ENCODE assay signal across 17 mouse cellular contexts in genomic region chr1:170031656-170032055, GRCm38 (mm10).
"Had no signal": no experiment of that assay in that cellular context is flagged by ENCODE, and none has a peak within 500 bp of the region (broad histone marks: within the 10 kb centered on the region; RNA-seq: fewer than 3 reads in every experiment).

No protein-coding gene starts in this region.

- ATAC-seq: hindbrain, embryonic 16.5 days; intestine, postnatal 0 days; lung, postnatal 0 days; midbrain, embryonic 15.5 days had no signal

- H3K9ac ChIP-seq: liver, embryonic 13.5 days; lung, embryonic 14.5 days; midbrain, embryonic 12.5 days; midbrain, embryonic 15.5 days; neural tube, embryonic 12.5 days; neural tube, embryonic 15.5 days; stomach, embryonic 15.5 days had no signal

- H3K36me3 ChIP-seq: liver, embryonic 13.5 days; midbrain, embryonic 12.5 days; midbrain, embryonic 15.5 days; neural tube, embryonic 12.5 days; neural tube, embryonic 15.5 days; stomach, embryonic 15.5 days had no signal

- DNase-seq: layer of hippocampus, postnatal 36 days; liver, embryonic 13.5 days; lung, embryonic 14.5 days; retina, postnatal 1 day; right cerebral cortex, postnatal 25 days; spleen, adult 18-20 months; thymus, postnatal 25 days had no signal

- H3K27ac ChIP-seq: left cerebral cortex, adult 2 months; liver, embryonic 13.5 days; macrophage; midbrain, embryonic 12.5 days; midbrain, embryonic 15.5 days; neural tube, embryonic 12.5 days; neural tube, embryonic 15.5 days; stomach, embryonic 15.5 days had no signal

- H3K4me3 ChIP-seq: left cerebral cortex, adult 2 months; liver, embryonic 13.5 days; midbrain, embryonic 12.5 days; midbrain, embryonic 15.5 days; neural tube, embryonic 12.5 days; neural tube, embryonic 15.5 days; stomach, embryonic 15.5 days had no signal

- H3K4me1 ChIP-seq: liver, embryonic 13.5 days; midbrain, embryonic 12.5 days; midbrain, embryonic 15.5 days; neural tube, embryonic 12.5 days; neural tube, embryonic 15.5 days; stomach, embryonic 15.5 days had no signal

- H3K27me3 ChIP-seq: liver, embryonic 13.5 days; midbrain, embryonic 12.5 days; midbrain, embryonic 15.5 days; neural tube, embryonic 12.5 days; neural tube, embryonic 15.5 days; stomach, embryonic 15.5 days had no signal

- H3K9me3 ChIP-seq: liver, embryonic 13.5 days; midbrain, embryonic 12.5 days; midbrain, embryonic 15.5 days; neural tube, embryonic 12.5 days; neural tube, embryonic 15.5 days; stomach, embryonic 15.5 days had no signal

- H3K4me2 ChIP-seq: liver, embryonic 13.5 days; lung, embryonic 14.5 days; midbrain, embryonic 12.5 days; midbrain, embryonic 15.5 days; neural tube, embryonic 12.5 days; neural tube, embryonic 15.5 days; stomach, embryonic 15.5 days had no signal
